Mouse (Mus musculus) lung, embryonic 15.5 days (tissue): ENCODE measurements at regions not wholly inside any gene's neighbourhood (a gene's known extent, or its start where the extent isn't known, plus 50 kb on each side); places are given as distances from the start of the nearest gene placed in this dataset.
"Not testable (repeated sequence)": the region's sequence is repeated elsewhere in the genome, so short reads cannot be mapped to it uniquely, and the experiment has no call there.

ENCODE experiments used
- ATAC-seq: fragments of 200-750 bp; cut with Nextera tagmentation; 2 replicates; pipeline ENCODE4 v1.8.0; 2017; ENCODE audit warnings: moderate number of reproducible peaks, borderline replicate concordance; ENCODE audit not compliant: low FRiP score, low TSS enrichment; ENCODE audit errors: extremely low read depth
- H3K27ac ChIP-seq: fragments of 300-500 bp; sonication (generic); 2 replicates; pipeline ENCODE4 v1.5.1; 2015; ENCODE audit warnings: moderate library complexity, mild to moderate bottlenecking, inconsistent platforms
- H3K27me3 ChIP-seq: fragments of 300-500 bp; sonication (generic); 2 replicates; pipeline ENCODE4 v1.6.1; 2015; ENCODE audit warnings: inconsistent platforms
- H3K36me3 ChIP-seq: fragments of 300-500 bp; sonication (generic); 2 replicates; pipeline ENCODE4 v1.6.1; 2015; ENCODE audit warnings: inconsistent platforms
- H3K4me1 ChIP-seq: fragments of 300-500 bp; sonication (generic); 2 replicates; pipeline ENCODE4 v1.6.1; 2015; ENCODE audit warnings: inconsistent platforms
- H3K4me2 ChIP-seq: fragments of 300-500 bp; sonication (generic); 2 replicates; pipeline ENCODE4 v1.6.1; 2015; ENCODE audit warnings: inconsistent platforms, mild to moderate bottlenecking, moderate library complexity
- H3K4me3 ChIP-seq: fragments of 300-500 bp; sonication (generic); 2 replicates; pipeline ENCODE4 v1.5.1; 2015; ENCODE audit warnings: mild to moderate bottlenecking, inconsistent platforms
- H3K9ac ChIP-seq: fragments of 300-500 bp; sonication (generic); 2 replicates; pipeline ENCODE4 v1.6.1; 2015; ENCODE audit warnings: inconsistent platforms
- H3K9me3 ChIP-seq: fragments of 300-500 bp; sonication (generic); 2 replicates; pipeline ENCODE4 v1.6.1; 2016; ENCODE audit warnings: inconsistent platforms
- WGBS: fragments of 180-500 bp; shearing (Covaris S2); methylation state at CpG from one replicate; pipeline ENCODE4 v1.1.7; 2015; 5-methylcytosine and 5-hydroxymethylcytosine counted together

DNA sequence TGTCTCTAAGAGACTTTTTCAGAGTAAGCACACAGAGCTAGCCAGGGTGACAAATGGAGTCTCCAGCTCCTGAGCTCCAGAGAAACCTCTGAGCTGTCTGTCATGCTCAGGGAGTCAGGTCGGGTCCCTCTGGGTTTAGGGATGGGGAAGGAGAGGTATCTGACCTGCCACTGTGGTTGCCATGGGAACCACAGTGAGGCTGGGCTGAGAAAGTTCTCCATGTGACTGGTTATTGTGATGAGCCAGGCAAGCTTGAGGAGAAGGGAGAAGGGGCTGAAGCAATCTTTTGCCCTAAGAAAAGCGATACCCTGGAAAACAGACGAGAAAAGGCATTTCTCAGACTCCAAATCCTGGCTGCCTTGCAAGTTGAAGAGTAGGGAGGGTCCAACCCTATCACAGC, 105.7 kb upstream of the Syt13 start:
- Histone ChIP-seq H3K4me3 (no peak overlapping the region), H3K27me3 (peaks cover 8% of the 10 kb centered on the region; the same call in 1 of the 2 replicates), H3K4me1 (peaks cover 5% of the 10 kb centered on the region), H3K36me3 (no peaks in the 10 kb centered on the region), H3K9ac (no peak overlapping the region), H3K4me2 (no peak overlapping the region), H3K27ac (no peak overlapping the region), H3K9me3 (no peaks in the 10 kb centered on the region)
- 32% methylated on average over 3 of the region's 3 CpGs for WGBS
- ATAC-seq = no peak

DNA sequence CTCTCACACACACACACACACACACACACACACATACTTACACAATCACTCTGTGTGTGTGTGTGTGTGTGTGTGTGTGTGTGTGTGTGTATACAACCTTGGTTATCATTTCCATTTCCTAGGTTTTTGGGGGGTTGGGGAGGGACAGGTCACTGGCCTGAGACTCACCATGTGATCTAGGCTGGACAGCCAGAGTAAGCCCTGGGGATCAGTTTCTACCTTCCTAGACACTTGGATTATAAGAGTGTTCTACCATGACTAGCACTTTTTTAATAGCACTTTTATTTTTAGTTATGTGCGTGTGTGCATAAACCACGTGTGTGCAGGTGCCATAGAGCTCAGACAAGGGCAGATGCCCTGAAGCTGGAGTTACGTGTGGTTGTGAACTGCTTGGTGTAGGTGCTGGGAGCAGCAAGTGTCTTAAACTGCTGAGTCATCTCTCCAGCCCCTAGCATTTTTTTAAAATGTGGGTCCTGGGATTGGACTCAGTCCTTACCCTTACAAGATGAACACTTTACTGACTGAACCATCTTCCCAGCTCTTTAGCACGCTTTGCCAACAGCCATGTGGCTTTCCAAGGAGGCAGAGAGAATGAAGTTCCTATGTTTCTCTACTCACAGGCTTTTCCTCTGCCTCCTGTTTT, 105.1 kb upstream of the Syt13 start:
- no peak for ATAC-seq
- 74% methylated on average over 4 of the region's 4 CpGs for WGBS

DNA sequence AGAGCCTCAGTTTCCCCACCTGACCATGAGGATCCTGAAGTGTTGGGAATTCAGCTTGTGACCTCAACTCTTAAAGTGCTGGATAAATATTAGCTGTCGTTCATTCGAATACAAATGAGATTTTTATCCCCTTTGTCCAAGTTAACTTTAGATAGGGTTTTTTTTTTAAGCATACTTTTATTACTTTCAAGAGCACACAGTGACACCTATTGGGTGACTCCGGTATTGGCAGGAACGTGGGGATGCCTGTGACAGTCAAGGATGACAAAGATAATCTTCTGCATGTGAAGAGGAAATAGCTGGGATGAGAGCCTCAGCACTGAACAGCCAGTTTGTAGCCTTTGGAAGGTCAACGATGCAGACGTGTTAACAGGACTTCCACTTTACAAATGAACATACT, 103.9 kb upstream of the Syt13 start:
- WGBS = 5% methylated on average over 6 of the region's 6 CpGs
- not testable (repeated sequence) for H3K36me3 ChIP-seq, H3K4me3 ChIP-seq, H3K9me3 ChIP-seq, H3K4me2 ChIP-seq, H3K4me1 ChIP-seq, ATAC-seq, H3K9ac ChIP-seq, H3K27me3 ChIP-seq, H3K27ac ChIP-seq

More for the DNA sequence above, 105.1 kb upstream of the Syt13 start:
- Histone ChIP-seq H3K9ac (no peak overlapping the region), H3K36me3 (no peaks in the 10 kb centered on the region), H3K27me3 (peaks cover 8% of the 10 kb centered on the region; the same call in 1 of the 2 replicates), H3K4me2 (no peak overlapping the region), H3K4me1 (peaks cover 5% of the 10 kb centered on the region), H3K9me3 (no peaks in the 10 kb centered on the region), H3K27ac (no peak overlapping the region), H3K4me3 (no peak overlapping the region)

DNA sequence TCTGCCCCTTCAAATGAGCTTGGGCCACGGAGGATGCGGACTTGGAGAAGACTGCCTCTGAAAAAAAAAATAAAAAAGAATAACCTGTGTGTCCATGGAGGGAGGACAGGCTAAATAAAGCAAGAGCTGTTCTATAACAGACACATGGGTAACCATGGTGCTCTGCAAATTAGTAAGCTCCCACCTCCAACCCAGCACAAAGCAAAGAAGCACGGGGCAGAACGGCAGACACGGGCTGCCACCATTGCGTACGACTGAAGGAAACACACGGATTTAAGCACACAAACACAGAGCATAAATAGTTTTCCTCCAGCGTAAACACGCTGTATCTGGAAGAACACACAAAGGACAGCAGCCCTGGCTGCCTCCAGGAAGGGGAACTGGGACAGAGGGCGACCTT, 101.9 kb upstream of the Syt13 start:
- Histone ChIP-seq H3K4me2 (no peak overlapping the region), H3K9ac (no peak overlapping the region), H3K27me3 (peaks cover 8% of the 10 kb centered on the region; the same call in 1 of the 2 replicates), H3K4me3 (no peak overlapping the region), H3K36me3 (no peaks in the 10 kb centered on the region), H3K4me1 (peaks cover 5% of the 10 kb centered on the region; the same call in 1 of the 2 replicates), H3K9me3 (no peaks in the 10 kb centered on the region), H3K27ac (no peak overlapping the region)
- WGBS = 41% methylated on average over 11 of the region's 11 CpGs
- no peak for ATAC-seq

DNA sequence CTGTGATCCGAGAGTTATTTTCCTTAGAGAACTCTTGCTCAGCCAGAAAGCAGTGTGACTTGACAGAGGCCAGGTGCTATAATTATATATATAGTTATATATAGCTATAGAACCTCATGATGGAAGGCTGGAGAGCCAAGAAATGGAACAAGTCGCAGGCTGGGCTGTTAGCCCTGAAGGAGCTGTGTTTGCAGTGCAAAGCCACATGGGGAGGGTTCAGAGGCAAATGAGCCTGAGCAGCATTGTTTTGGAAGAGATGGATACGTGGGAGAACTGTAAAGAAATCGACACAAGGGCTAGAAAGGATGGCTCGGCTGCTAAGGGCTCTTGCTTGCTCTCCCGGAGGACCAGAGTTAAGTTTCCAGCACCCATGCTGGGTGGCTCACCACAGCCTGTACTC, 95.3 kb upstream of the Syt13 start:
- Histone ChIP-seq H3K9me3 (no peaks in the 10 kb centered on the region), H3K9ac (no peak overlapping the region), H3K27me3 (no peaks in the 10 kb centered on the region), H3K36me3 (no peaks in the 10 kb centered on the region), H3K4me3 (no peak overlapping the region), H3K4me1 (peaks cover 5% of the 10 kb centered on the region; the same call in 1 of the 2 replicates), H3K4me2 (no peak overlapping the region), H3K27ac (no peak overlapping the region)
- no peak for ATAC-seq
- 56% methylated on average over 6 of the region's 6 CpGs for WGBS

DNA sequence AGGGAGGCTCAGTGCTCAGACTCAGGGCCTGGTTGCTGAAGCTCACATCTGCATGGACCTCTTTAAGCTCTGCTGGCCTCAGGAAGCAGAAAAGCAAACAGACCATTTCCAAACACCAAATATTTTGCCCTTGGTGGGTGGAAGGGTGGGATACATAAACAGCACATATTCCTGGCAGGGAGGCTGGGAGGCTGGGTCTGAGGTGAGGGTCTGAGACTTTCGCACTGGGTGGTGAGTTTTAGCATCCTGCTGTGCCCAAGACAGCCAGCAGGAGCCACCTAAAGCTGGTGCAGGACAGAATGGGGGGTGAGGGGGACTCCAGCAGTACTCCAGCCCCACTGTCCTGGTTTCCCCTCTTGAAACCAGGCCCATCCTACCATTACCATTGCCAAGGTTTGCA, 90.6 kb upstream of the Syt13 start:
- WGBS = 48% methylated on average over 1 of the region's 1 CpGs

DNA sequence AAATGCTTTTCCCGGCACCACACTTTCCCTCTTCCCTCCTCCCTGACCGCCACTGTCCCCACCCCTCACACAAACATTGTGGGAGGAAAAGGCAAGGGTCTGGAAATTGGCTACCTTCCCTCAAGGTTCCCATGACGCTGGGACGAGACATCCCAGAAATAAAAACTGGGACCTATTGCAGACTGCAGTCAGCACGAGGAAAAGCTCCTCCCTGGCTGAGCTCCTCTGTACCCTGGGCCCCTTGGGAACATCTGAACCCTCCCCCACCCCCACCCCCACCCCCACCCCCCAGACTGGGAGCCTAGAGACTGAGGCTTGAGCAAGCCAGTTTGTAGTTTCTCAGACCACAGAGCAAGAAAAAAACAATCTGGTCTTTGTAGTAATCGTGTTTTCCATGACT, 89.5 kb upstream of the Syt13 start:
- ATAC-seq = peak; percentile 47; the same call in 1 of the 2 replicates
- no peak overlapping the region for H3K9ac ChIP-seq
- H3K27ac ChIP-seq = peak overlapping the region; percentile 20
- H3K27me3 ChIP-seq = no peaks in the 10 kb centered on the region
- peaks cover 9% of the 10 kb centered on the region; the same call in 1 of the 2 replicates for H3K4me1 ChIP-seq
- no peaks in the 10 kb centered on the region for H3K9me3 ChIP-seq
- no peak overlapping the region for H3K4me3 ChIP-seq
- no peak overlapping the region for H3K4me2 ChIP-seq
- H3K36me3 ChIP-seq = no peaks in the 10 kb centered on the region
- WGBS = 3% methylated on average over 6 of the region's 6 CpGs

More for the DNA sequence above, 90.6 kb upstream of the Syt13 start:
- Histone ChIP-seq H3K4me1 (peaks cover 9% of the 10 kb centered on the region; the same call in 1 of the 2 replicates), H3K27ac (peak overlapping the region; percentile 20; the same call in 1 of the 2 replicates), H3K4me3 (no peak overlapping the region), H3K9ac (no peak overlapping the region), H3K27me3 (no peaks in the 10 kb centered on the region), H3K9me3 (no peaks in the 10 kb centered on the region), H3K36me3 (no peaks in the 10 kb centered on the region), H3K4me2 (no peak overlapping the region)
- 0 out of 2 replicates have a peak, but pooled peaks have one; percentile 21 for ATAC-seq

DNA sequence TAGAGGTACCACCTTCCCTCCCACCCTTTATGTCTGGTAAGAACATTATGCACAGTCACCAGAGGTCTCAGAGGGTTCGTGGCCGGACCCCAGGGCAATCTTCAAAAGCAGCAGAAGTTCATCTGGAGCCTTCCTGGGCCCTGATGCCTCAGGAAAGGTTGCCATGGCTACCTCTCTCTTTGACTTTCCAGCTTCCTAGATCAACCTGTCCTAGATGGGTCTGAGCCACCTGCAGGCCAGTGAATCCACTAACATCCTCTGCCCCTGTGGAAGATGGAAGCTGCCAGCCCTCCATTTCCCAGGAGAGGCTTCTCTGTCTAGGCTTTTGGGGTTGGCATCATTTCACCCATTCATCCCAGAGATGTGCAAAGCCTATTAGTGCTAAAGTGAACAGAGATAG, 84.8 kb upstream of the Syt13 start:
- Histone ChIP-seq H3K27ac (no peak overlapping the region), H3K4me1 (no peaks in the 10 kb centered on the region), H3K36me3 (no peaks in the 10 kb centered on the region), H3K9me3 (no peaks in the 10 kb centered on the region), H3K27me3 (no peaks in the 10 kb centered on the region), H3K4me3 (no peak overlapping the region), H3K4me2 (no peak overlapping the region), H3K9ac (no peak overlapping the region)
- 76% methylated on average over 2 of the region's 2 CpGs for WGBS
- no peak for ATAC-seq

DNA sequence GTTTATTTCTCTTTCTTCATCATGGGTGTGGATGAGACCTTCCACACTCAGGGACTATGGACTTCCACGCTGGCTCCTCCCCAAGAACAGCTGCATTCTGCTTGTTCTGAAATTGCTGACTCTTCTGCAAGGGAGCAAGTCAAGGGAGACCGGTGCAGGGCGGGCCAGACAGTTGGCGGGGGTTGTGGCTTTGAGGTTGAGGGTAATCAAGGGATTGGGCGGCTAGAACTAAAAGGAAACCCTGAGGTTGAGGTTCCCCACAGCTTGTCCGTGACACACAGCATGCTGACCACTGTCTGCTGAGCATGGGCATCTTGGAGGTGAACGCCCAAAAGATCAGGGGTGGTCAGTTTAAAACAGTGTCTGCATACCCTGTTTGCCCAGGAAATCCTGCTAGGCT, 83.1 kb upstream of the Syt13 start:
- Histone ChIP-seq H3K9me3 (no peaks in the 10 kb centered on the region), H3K36me3 (no peaks in the 10 kb centered on the region), H3K4me1 (no peaks in the 10 kb centered on the region), H3K27me3 (no peaks in the 10 kb centered on the region), H3K27ac (no peak overlapping the region), H3K4me2 (no peak overlapping the region), H3K9ac (no peak overlapping the region), H3K4me3 (no peak overlapping the region)
- no peak for ATAC-seq
- 60% methylated on average over 7 of the region's 7 CpGs for WGBS

DNA sequence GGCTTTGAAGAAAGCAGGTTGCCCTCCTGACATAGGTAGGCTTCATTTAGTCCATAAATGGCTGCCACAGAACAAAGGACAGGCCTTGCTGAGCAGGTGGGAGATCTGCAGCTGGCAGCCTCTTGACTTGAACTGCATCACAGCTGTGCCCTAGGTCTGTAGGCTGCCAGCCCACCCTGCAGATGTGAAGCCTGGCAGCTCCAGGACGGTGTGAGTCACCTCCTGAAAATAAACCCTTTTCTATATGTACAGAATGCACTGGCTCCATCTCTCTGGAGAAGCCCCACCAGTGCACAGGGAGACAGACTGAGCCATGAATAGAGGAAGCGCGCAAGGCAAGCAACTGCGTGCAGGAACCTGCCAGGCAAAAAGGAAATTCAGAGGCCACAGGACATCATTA, 78.7 kb upstream of the Syt13 start:
- H3K4me2 ChIP-seq = no peak overlapping the region
- ATAC-seq = no peak
- WGBS = 74% methylated on average over 4 of the region's 4 CpGs
- no peaks in the 10 kb centered on the region for H3K9me3 ChIP-seq
- H3K27ac ChIP-seq = no peak overlapping the region
- H3K36me3 ChIP-seq = no peaks in the 10 kb centered on the region
- H3K4me1 ChIP-seq = no peaks in the 10 kb centered on the region
- H3K4me3 ChIP-seq = no peak overlapping the region
- H3K9ac ChIP-seq = no peak overlapping the region
- H3K27me3 ChIP-seq = no peaks in the 10 kb centered on the region

DNA sequence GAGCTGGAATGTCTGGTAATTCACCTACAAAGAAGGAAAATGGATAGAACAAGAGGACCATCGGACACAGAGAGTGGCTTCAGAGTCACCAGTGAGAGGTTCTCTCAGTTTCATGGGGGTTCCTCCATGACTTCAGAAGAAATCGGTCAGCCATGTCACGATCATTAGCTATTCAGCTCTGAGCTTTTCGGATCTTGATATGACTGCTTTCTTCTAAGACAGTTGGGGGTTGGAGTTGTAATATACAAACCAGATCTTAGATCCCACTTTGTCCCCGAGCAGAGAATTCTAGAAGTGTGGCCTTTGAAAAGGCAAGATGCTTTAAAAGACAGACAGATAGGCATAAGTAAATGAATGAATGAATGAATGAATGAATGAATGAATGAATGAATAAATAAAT, 76.9 kb upstream of the Syt13 start:
- WGBS = 87% methylated on average over 5 of the region's 5 CpGs
- H3K4me1 ChIP-seq = no peaks in the 10 kb centered on the region
- H3K4me2 ChIP-seq = no peak overlapping the region
- no peaks in the 10 kb centered on the region for H3K27me3 ChIP-seq
- no peaks in the 10 kb centered on the region for H3K36me3 ChIP-seq
- H3K4me3 ChIP-seq = no peak overlapping the region
- no peak overlapping the region for H3K9ac ChIP-seq
- no peak for ATAC-seq
- H3K9me3 ChIP-seq = no peaks in the 10 kb centered on the region
- H3K27ac ChIP-seq = no peak overlapping the region

DNA sequence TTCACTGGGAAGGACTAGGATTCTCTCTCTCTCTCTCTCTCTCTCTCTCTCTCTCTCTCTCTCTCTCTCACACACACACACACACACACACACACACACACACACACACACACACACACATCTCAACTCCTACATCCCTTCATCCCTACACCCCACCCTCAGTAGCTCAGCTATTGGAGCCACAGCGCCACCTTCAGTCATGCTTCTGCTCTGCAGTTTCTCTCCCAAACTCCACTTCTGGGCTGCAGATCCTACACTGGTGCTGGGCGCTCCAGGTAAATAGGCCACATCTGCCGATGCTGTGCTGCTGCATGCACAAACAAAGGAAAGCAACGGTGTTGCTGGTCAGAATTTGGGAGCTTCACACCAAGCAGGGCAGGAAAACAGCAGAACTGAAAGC, 74.9 kb upstream of the Syt13 start:
- WGBS = 19% methylated on average over 4 of the region's 4 CpGs
- H3K9me3 ChIP-seq = no peaks in the 10 kb centered on the region
- H3K4me2 ChIP-seq = no peak overlapping the region
- peaks cover 10% of the 10 kb centered on the region for H3K4me1 ChIP-seq
- no peak overlapping the region for H3K9ac ChIP-seq
- H3K27ac ChIP-seq = no peak overlapping the region
- H3K4me3 ChIP-seq = no peak overlapping the region
- H3K36me3 ChIP-seq = no peaks in the 10 kb centered on the region
- no peak for ATAC-seq
- H3K27me3 ChIP-seq = no peaks in the 10 kb centered on the region

DNA sequence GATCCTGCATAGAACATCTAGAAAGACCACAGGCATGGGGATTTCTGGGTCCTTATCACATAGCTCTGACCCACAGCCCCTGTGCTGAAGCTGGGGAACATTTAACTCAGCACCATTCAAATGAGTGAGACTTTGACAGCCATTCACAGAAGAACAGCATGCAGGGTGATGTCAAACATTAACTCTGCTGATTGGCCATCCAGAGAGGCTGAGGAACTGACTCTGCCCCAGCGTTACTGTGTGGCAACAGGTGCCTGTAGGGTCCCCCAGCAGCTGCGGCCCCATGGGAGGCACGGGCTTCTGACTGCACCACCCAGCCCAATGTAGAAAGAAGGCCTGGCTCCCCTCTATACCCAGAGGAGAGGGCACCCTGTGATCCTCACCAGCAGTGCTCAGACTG, 73.3 kb upstream of the Syt13 start:
- Histone ChIP-seq H3K9me3 (no peaks in the 10 kb centered on the region), H3K27me3 (no peaks in the 10 kb centered on the region), H3K9ac (no peak overlapping the region), H3K4me1 (peaks cover 21% of the 10 kb centered on the region), H3K36me3 (no peaks in the 10 kb centered on the region), H3K4me2 (no peak overlapping the region), H3K27ac (no peak overlapping the region), H3K4me3 (no peak overlapping the region)
- 35% methylated on average over 3 of the region's 3 CpGs for WGBS
- no peak for ATAC-seq
